Mouse (Mus musculus) CH12.LX (cell line): Measurements from ENCODE around the gene Iqcf3.

ENCODE experiments used
- CTCF ChIP-seq, 2 experiments: IDR thresholded peaks in 1 of 2; conservative IDR thresholded peaks in 1 of 2; 2 replicates each; pipeline ENCODE4 v1.5.1; 2011 to 2012; ENCODE audit warnings: low read depth in 2 of 2, low read length in 2 of 2, improper control_type of control experiment in 1 of 2, inconsistent platforms in 1 of 2, mild to moderate bottlenecking in 1 of 2, moderate library complexity in 1 of 2
- ZC3H11A ChIP-seq: IDR thresholded peaks from 2 replicates; pipeline ENCODE4 v1.6.1; 2012; ENCODE audit warnings: low read depth, mild to moderate bottlenecking, inconsistent platforms, low read length, improper control_type of control experiment

GRCm38 (mm10) chr9:106592158-106592557 lies 30.7 kb upstream of the Iqcf3 start:
- TF ChIP-seq CTCF (conservative IDR thresholded peaks at IDR 0.05 in 1 of 2, IDR thresholded peaks at IDR 0.05 in 1 of 2; ENCODE audit: low read depth in 2 of 2, low read length in 2 of 2) (no peak), ZC3H11A (no peak)
